9 mouse cellular contexts compared by ENCODE assay signal in the genomic region with DNA sequence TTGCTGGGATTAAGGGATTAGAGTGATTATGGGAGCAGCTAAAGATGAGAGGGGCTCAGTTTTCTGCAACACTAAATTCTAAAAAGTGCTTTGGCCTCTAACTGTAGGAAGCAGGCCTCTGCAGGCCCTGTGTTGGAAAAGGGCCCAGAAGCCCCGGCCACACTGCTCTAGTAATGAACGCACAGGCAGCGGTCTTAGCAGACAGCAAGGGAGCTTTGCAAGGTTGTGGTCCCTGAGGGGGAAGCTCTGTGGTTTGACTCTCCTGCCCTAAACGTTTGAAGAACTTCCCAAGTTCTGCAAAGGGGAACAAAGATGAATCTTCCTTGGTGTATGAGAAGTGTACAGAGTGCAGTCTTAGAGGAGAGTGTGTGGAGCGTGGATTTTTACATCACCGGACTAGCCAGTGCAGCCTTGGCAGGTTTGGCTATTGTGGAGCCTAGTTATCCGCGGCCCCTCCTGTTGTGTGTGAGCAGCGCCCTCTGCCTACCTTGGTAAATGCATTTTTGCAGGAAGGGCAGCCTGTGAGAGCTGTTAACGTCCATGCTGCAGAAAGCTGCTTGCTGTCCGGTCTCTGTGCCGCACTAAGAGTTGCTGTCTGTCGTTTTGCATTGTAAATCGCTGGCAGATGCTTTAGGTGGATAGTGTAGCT. TPM values are rescaled to one million over a fixed set of nuclear protein-coding genes. Genes with fewer than 3 reads are reported as not detected.
DNase-seq lines count a peak whose midpoint lies in the region; ATAC-seq lines count a peak whose summit lies in the region.
"Not testable (repeated sequence)": the region's sequence is repeated elsewhere in the genome, so short reads cannot be mapped to it uniquely, and the experiment has no call there.
"Had no signal": no experiment of that assay in that cellular context is flagged by ENCODE, and none has a peak within 500 bp of the region (broad histone marks: within the 10 kb centered on the region; RNA-seq: fewer than 3 reads in every experiment).

No protein-coding gene starts in this region.

- not testable (repeated sequence) for H3K9me3 ChIP-seq in limb, embryonic 12.5 days

- peak; percentile 34 for DNase-seq in Muller cell, postnatal 12 days (ENCODE audit: inconsistent ontology term)
- DNase-seq in cerebellum, postnatal 14 days, result peak; percentile 39 to 56
- peak; percentile 38 for DNase-seq in forelimb bud, embryonic 11.5 days (ENCODE audit: low read depth, low spot score)
- peak; percentile 3 to 9 for DNase-seq in heart, postnatal 36 days
- peak; percentile 66 for DNase-seq in kidney, postnatal 14 days
- peak; percentile 43 for DNase-seq in mesoderm, embryonic 11.5 days (ENCODE audit: low read depth, low spot score)
- peak; percentile 56 to 66 for DNase-seq in right cerebral cortex, postnatal 10 days (ENCODE audit: low spot score in 2 of 2)

- not testable (repeated sequence) for H3K9ac ChIP-seq in limb, embryonic 12.5 days (replicated peaks)

- not testable (repeated sequence) for H3K27me3 ChIP-seq in limb, embryonic 12.5 days

- peak overlapping the region; percentile 42 for H3K4me2 ChIP-seq in limb, embryonic 12.5 days

- H3K4me3 ChIP-seq in limb, embryonic 12.5 days (replicated peaks), result not testable (repeated sequence)

- H3K36me3 ChIP-seq in limb, embryonic 12.5 days, result not testable (repeated sequence)

- H3K4me1 ChIP-seq in limb, embryonic 12.5 days (replicated peaks), result not testable (repeated sequence)

- WGBS in limb, embryonic 12.5 days, result 13% methylated on average over 14 of the region's 14 CpGs

- intact Hi-C loops in heart, postnatal 36 days (cut with DNase I), result not testable (repeated sequence)

- peak; percentile 76; the same call in 1 of the 2 replicates for ATAC-seq in limb, embryonic 12.5 days (ENCODE audit: insufficient number of reproducible peaks, insufficient read depth, low FRiP score, low TSS enrichment, low read depth)

- not testable (repeated sequence) for H3K27ac ChIP-seq in limb, embryonic 12.5 days

RNA-seq across cellular contexts. Expression of a gene that starts 4.5 kb away (rescaled TPM):
- not detected for total RNA-seq in heart, postnatal 36 days (2021)
- polyA plus RNA-seq in limb, embryonic 12.5 days (2016; fragmentation: Nextera tagmentation; extraction: Ambion mirVana), result not detected in 2 replicates

RNA-seq across cellular contexts. Expression of a gene that starts 28.8 kb away (rescaled TPM):
- total RNA-seq in heart, postnatal 36 days (2021), result not detected
- polyA plus RNA-seq in limb, embryonic 12.5 days (2016; fragmentation: Nextera tagmentation; extraction: Ambion mirVana), result not detected in 2 replicates
- polyA plus RNA-seq: thymus, postnatal 0 days had no signal

RNA-seq across cellular contexts. Expression of a gene that starts 33.4 kb away (rescaled TPM):
- not detected for total RNA-seq in heart, postnatal 36 days (2021)
- polyA plus RNA-seq in limb, embryonic 12.5 days (2016; fragmentation: Nextera tagmentation; extraction: Ambion mirVana), result not detected in 2 replicates

Comparison
In these comparisons a context has a peak if more than half of its experiments do, and no peak if none do; other contexts are left out.
1. DNase-seq: peak in every context shown above with its lines; median percentile 66 in kidney, postnatal 14 days; 61 in right cerebral cortex, postnatal 10 days; 48 in cerebellum, postnatal 14 days; 43 in mesoderm, embryonic 11.5 days; 38 in forelimb bud, embryonic 11.5 days; 34 in Muller cell, postnatal 12 days; 6 in heart, postnatal 36 days.